Mouse (Mus musculus) MEL (cell line): ENCODE results near the gene Ikzf2. TPM values are rescaled to one million over a fixed set of nuclear protein-coding genes. Genes with fewer than 3 reads are reported as not detected.

Source experiments
- DNase-seq: peaks from one replicate; pipeline ENCODE4 v3.0.0; 2011; ENCODE audit warnings: low read depth, low spot score
- H3K27ac ChIP-seq: 2 replicates; pipeline ENCODE4 v1.5.1; 2012; ENCODE audit warnings: low read depth, mild to moderate bottlenecking, control low read depth, low read length, moderate library complexity; ENCODE audit not compliant: control insufficient read depth
- H3K27me3 ChIP-seq, 2 experiments: fragments of 150-350 bp in 1 of 2; sonication (generic) in 1 of 2; 2 replicates each; pipeline ENCODE4 v1.6.1; 2012; ENCODE audit warnings: low read length in 2 of 2, mild to moderate bottlenecking in 2 of 2, improper control_type of control experiment in 1 of 2, moderate library complexity in 1 of 2; ENCODE audit not compliant: insufficient read depth in 2 of 2, control insufficient read depth in 1 of 2
- H3K36me3 ChIP-seq, 2 experiments: 2 replicates each; pipeline ENCODE4 v1.6.1; 2012 to 2014; ENCODE audit warnings: low read length in 2 of 2, improper control_type of control experiment in 1 of 2, inconsistent platforms in 1 of 2, mild to moderate bottlenecking in 1 of 2; ENCODE audit not compliant: insufficient read depth in 2 of 2, control insufficient read depth in 1 of 2
- H3K4me1 ChIP-seq, 2 experiments: fragments of 150-350 bp in 1 of 2; sonication (generic) in 1 of 2; 2 replicates each; pipeline ENCODE4 v1.6.1; 2012; ENCODE audit warnings: low read length in 2 of 2, improper control_type of control experiment in 1 of 2, mild to moderate bottlenecking in 1 of 2; ENCODE audit not compliant: insufficient read depth in 2 of 2, control insufficient read depth in 1 of 2
- H3K4me3 ChIP-seq, 2 experiments: fragments of 150-350 bp in 1 of 2; sonication (generic) in 1 of 2; 2 replicates each; pipeline ENCODE4 v1.5.1; 2012; ENCODE audit warnings: low read depth in 2 of 2, low read length in 2 of 2, mild to moderate bottlenecking in 2 of 2, moderate library complexity in 2 of 2, control low read depth in 1 of 2, improper control_type of control experiment in 1 of 2; ENCODE audit not compliant: control insufficient read depth in 1 of 2, insufficient read depth in 1 of 2
- H3K79me2 ChIP-seq: 2 replicates; pipeline ENCODE4 v1.6.1; 2012; ENCODE audit warnings: mild to moderate bottlenecking, low read length, moderate library complexity; ENCODE audit not compliant: control insufficient read depth, poor library complexity, insufficient read depth
- H3K9ac ChIP-seq: 2 replicates; pipeline ENCODE4 v1.6.1; 2012; ENCODE audit warnings: low read depth, mild to moderate bottlenecking, control low read depth, low read length, moderate library complexity; ENCODE audit not compliant: control insufficient read depth, poor library complexity, severe bottlenecking
- H3K9me3 ChIP-seq: fragments of 150-350 bp; sonication (generic); replicated peaks from 2 replicates; pipeline ENCODE4 v1.6.1; 2012; ENCODE audit warnings: mild to moderate bottlenecking, low read length, improper control_type of control experiment, moderate library complexity; ENCODE audit not compliant: insufficient read depth
- BHLHE40 ChIP-seq: IDR thresholded peaks from 2 replicates; pipeline ENCODE4 v1.6.1; 2012; ENCODE audit warnings: low read depth, mild to moderate bottlenecking, inconsistent platforms, low read length, improper control_type of control experiment, borderline replicate concordance
- E2F4 ChIP-seq: IDR thresholded peaks from 2 replicates; pipeline ENCODE4 v1.6.1; 2011; ENCODE audit warnings: low read depth, low read length, improper control_type of control experiment, borderline replicate concordance
- ELF1 ChIP-seq: IDR thresholded peaks from 2 replicates; pipeline ENCODE4 v1.6.1; 2014; ENCODE audit warnings: low read depth, mild to moderate bottlenecking, inconsistent platforms, low read length, improper control_type of control experiment, moderate library complexity
- EP300 ChIP-seq, 2 experiments: IDR thresholded peaks; 2 replicates each; pipeline ENCODE4 v1.6.1; 2011; ENCODE audit warnings: improper control_type of control experiment in 2 of 2, low read length in 2 of 2, low read depth in 1 of 2, mild to moderate bottlenecking in 1 of 2
- ETS1 ChIP-seq: IDR thresholded peaks from 2 replicates; pipeline ENCODE4 v1.6.1; 2012; ENCODE audit warnings: low read depth, mild to moderate bottlenecking, inconsistent platforms, low read length, improper control_type of control experiment, moderate library complexity
- GATA1 ChIP-seq: IDR thresholded peaks from 2 replicates; pipeline ENCODE4 v1.6.1; 2011; ENCODE audit warnings: low read depth, low read length, improper control_type of control experiment
- HCFC1 ChIP-seq: IDR thresholded peaks from 2 replicates; pipeline ENCODE4 v1.6.1; 2012; ENCODE audit warnings: low read depth, mild to moderate bottlenecking, inconsistent platforms, low read length, improper control_type of control experiment, moderate library complexity
- MAFK ChIP-seq: IDR thresholded peaks from 2 replicates; pipeline ENCODE4 v1.6.1; 2011; ENCODE audit warnings: low read depth, mild to moderate bottlenecking, low read length, improper control_type of control experiment, borderline replicate concordance
- MEF2A ChIP-seq: IDR thresholded peaks from 2 replicates; pipeline ENCODE4 v1.6.1; 2014; ENCODE audit warnings: low read depth, mild to moderate bottlenecking, inconsistent platforms, low read length, improper control_type of control experiment; ENCODE audit not compliant: poor library complexity, insufficient replicate concordance, severe bottlenecking; ENCODE audit errors: extremely low read depth
- MYC ChIP-seq: IDR thresholded peaks from 2 replicates; pipeline ENCODE4 v1.6.1; 2011; ENCODE audit warnings: low read depth, mild to moderate bottlenecking, low read length, improper control_type of control experiment, moderate library complexity
- POLR2A ChIP-seq, 2 experiments: IDR thresholded peaks; 2 replicates each; pipeline ENCODE4 v1.6.1; 2011 to 2012; ENCODE audit warnings: low read length in 2 of 2, mild to moderate bottlenecking in 2 of 2, control low read depth in 1 of 2, improper control_type of control experiment in 1 of 2, low read depth in 1 of 2, moderate library complexity in 1 of 2; ENCODE audit not compliant: control insufficient read depth in 1 of 2, insufficient read depth in 1 of 2, poor library complexity in 1 of 2
- POLR2AphosphoS2 ChIP-seq: IDR thresholded peaks from 2 replicates; pipeline ENCODE4 v1.6.1; 2011; ENCODE audit warnings: low read length, improper control_type of control experiment
- POLR2AphosphoS5 ChIP-seq: IDR thresholded peaks from 2 replicates; pipeline ENCODE4 v1.6.1; 2012; ENCODE audit warnings: low read depth, borderline replicate concordance, mild to moderate bottlenecking, inconsistent platforms, low read length, moderate library complexity, mixed read lengths
- RAD21 ChIP-seq: IDR thresholded peaks from 2 replicates; pipeline ENCODE4 v1.6.1; 2011; ENCODE audit warnings: mild to moderate bottlenecking, low read depth, low read length, improper control_type of control experiment
- RCOR1 ChIP-seq: IDR thresholded peaks from 2 replicates; pipeline ENCODE4 v1.6.1; 2012; ENCODE audit warnings: low read depth, mild to moderate bottlenecking, inconsistent platforms, low read length, improper control_type of control experiment
- SMC3 ChIP-seq: IDR thresholded peaks from 2 replicates; pipeline ENCODE4 v1.6.1; 2011; ENCODE audit warnings: low read depth, low read length, improper control_type of control experiment
- TBP ChIP-seq: IDR thresholded peaks from 2 replicates; pipeline ENCODE4 v1.8.0; 2011; ENCODE audit warnings: low read depth, low read length, improper control_type of control experiment
- TCF12 ChIP-seq: IDR thresholded peaks from 2 replicates; pipeline ENCODE4 v1.6.1; 2014; ENCODE audit warnings: low read depth, mild to moderate bottlenecking, inconsistent platforms, low read length, improper control_type of control experiment, moderate library complexity
- UBTF ChIP-seq: IDR thresholded peaks from 2 replicates; pipeline ENCODE4 v1.6.1; 2012; ENCODE audit warnings: low read depth, mild to moderate bottlenecking, inconsistent platforms, low read length, improper control_type of control experiment, moderate library complexity, borderline replicate concordance; ENCODE audit not compliant: insufficient read depth
- USF1 ChIP-seq: IDR thresholded peaks from 2 replicates; pipeline ENCODE4 v1.6.1; 2014; ENCODE audit warnings: low read depth, mild to moderate bottlenecking, inconsistent platforms, low read length, improper control_type of control experiment, moderate library complexity
- ZMIZ1 ChIP-seq: IDR thresholded peaks from 2 replicates; pipeline ENCODE4 v1.6.1; 2012; ENCODE audit warnings: low read depth, mild to moderate bottlenecking, inconsistent platforms, low read length, improper control_type of control experiment, moderate library complexity
- polyA plus RNA-seq, 2 experiments: library from polyadenylated mRNA; stranded (reverse) in 1 of 2; unstranded in 1 of 2; fragments of >175 nt in 1 of 2; fragments of >200 nt in 1 of 2; gene quantifications; 2 replicates each; pipeline versions ENCODE4 v1.2.1 to v1.2.4; 2012; ENCODE audit warnings: low replicate concordance in 2 of 2, low read depth in 1 of 2; ENCODE audit not compliant: insufficient read length in 2 of 2, insufficient read depth in 1 of 2, missing spikeins in 1 of 2
- total RNA-seq: library from RNA; depleted of rRNA; stranded (reverse); fragments of 300-350 nt; gene quantifications from 2 replicates; pipeline ENCODE4 v1.2.3, GENCODE M21; 2012

Gene Ikzf2
- total and polyA plus RNA-seq, 3 experiments, result 2.9 to 5.6 TPM; not detected in 1

DNA sequence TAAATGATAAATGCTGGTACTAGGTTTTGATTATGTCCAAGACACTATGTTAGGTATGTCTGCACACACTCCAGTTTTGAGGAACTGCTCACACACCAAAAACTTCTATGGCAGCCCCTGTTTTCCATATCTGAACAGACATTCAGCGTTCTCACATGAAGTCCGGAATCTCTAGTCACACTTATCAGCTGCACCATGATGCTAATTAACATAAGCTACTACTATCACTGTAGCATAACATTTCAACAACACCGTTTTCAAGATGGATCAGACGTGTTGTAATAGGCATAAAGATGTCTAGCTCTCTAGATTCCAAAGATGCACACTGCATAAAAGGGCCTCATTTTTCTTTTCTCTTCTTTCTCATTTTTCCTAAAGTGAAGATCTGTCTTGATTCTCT is 43.9 kb downstream of the Ikzf2 start:
- H3K36me3 ChIP-seq, result no peaks in the 10 kb centered on the region; a peak in 1 of 4 replicates
- H3K79me2 ChIP-seq, result no peaks in the 10 kb centered on the region

DNA sequence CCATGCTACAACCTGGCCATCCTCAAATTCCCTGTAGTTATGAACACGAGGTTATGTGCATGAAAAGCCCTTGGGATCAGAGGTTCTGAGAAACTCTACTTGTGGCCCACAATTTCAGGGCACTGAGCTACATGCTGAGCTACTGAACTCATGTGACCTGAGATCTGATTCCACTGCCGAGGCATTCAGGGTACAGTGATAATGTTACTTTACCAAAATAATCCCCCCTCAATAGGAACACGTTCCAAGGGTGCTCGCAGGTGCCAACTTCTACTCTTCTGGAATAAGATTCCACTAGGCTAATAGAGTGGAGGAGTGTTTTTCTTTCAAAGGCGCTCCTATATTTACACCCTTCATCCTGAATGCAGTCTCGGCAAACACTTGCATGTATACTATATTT is 45.1 kb downstream of the Ikzf2 start:
- no peak for TF ChIP-seq E2F4
- Histone ChIP-seq H3K36me3 (no peaks in the 10 kb centered on the region; a peak in 1 of 4 replicates), H3K27me3 (no peaks in the 10 kb centered on the region), H3K4me1 (peaks cover 0 to 5% of the 10 kb centered on the region in 2 experiments; a peak in 1 of 4 replicates), H3K4me3 (no peak overlapping the region), H3K9ac (no peak overlapping the region), H3K79me2 (peaks cover 2% of the 10 kb centered on the region; the same call in 1 of the 2 replicates), H3K27ac (no peak overlapping the region), H3K9me3 (no peaks in the 10 kb centered on the region)
- DNase-seq, result no peak

More for the DNA sequence above, 43.9 kb downstream of the Ikzf2 start:
- TF ChIP-seq ETS1, result no peak
- no peak for TF ChIP-seq GATA1
- no peak for TF ChIP-seq HCFC1
- TF ChIP-seq USF1, result no peak
- no peak for TF ChIP-seq MEF2A
- TF ChIP-seq MAFK, result no peak
- TF ChIP-seq ELF1, result no peak
- no peak for TF ChIP-seq SMC3
- H3K4me3 ChIP-seq, result no peak overlapping the region
- H3K9ac ChIP-seq, result no peak overlapping the region
- no peak overlapping the region for H3K27ac ChIP-seq
- DNase-seq, result no peak
- no peaks in the 10 kb centered on the region for H3K27me3 ChIP-seq
- H3K4me1 ChIP-seq, result peaks cover 0 to 2% of the 10 kb centered on the region in 2 experiments; a peak in 1 of 4 replicates
- H3K9me3 ChIP-seq, result no peaks in the 10 kb centered on the region

DNA sequence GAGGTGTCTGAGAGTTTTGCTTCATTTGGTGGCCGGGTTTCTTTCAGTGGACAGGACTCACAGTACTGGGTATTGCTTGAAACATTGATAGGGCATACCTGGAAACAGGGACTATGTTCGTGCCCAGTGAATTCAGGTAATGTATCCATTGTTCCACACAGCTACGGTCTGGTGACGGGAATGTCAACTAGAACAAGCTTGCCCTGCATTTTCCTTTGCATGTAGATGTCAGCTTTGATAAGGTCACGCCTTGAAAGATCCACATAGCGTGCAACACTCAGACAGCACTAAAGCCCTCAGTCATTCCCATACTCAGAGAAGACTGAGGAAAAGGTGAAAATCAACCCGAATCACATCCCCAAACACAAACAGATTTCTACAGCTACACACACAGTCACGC is 48.7 kb downstream of the Ikzf2 start:
- no peak overlapping the region for H3K4me3 ChIP-seq
- TF ChIP-seq BHLHE40, result no peak
- TF ChIP-seq MAFK, result no peak
- no peak for TF ChIP-seq USF1
- TF ChIP-seq TCF12, result no peak
- TF ChIP-seq RCOR1, result no peak
- no peak for TF ChIP-seq RAD21
- no peak for TF ChIP-seq POLR2A (IDR thresholded peaks at IDR 0.05; ENCODE audit: control insufficient read depth in 1 of 2, insufficient read depth in 1 of 2, low read depth in 1 of 2, low read length in 2 of 2, poor library complexity in 1 of 2)
- no peak for TF ChIP-seq MEF2A
- TF ChIP-seq SMC3, result no peak
- no peak for TF ChIP-seq ZMIZ1
- TF ChIP-seq MYC, result no peak
- TF ChIP-seq POLR2AphosphoS2, result no peak
- TF ChIP-seq POLR2AphosphoS5, result no peak
- no peak for TF ChIP-seq UBTF
- TF ChIP-seq EP300 (IDR thresholded peaks at IDR 0.05; ENCODE audit: low read depth in 1 of 2, low read length in 2 of 2), result no peak
- TF ChIP-seq TBP, result no peak
- no peaks in the 10 kb centered on the region for H3K9me3 ChIP-seq
- no peaks in the 10 kb centered on the region for H3K36me3 ChIP-seq
- no peak overlapping the region for H3K27ac ChIP-seq
- H3K27me3 ChIP-seq, result no peaks in the 10 kb centered on the region
- no peak overlapping the region for H3K9ac ChIP-seq
- peaks cover 2% of the 10 kb centered on the region; the same call in 1 of the 2 replicates for H3K79me2 ChIP-seq
- H3K4me1 ChIP-seq, result peaks cover 0 to 5% of the 10 kb centered on the region in 2 experiments; a peak in 1 of 4 replicates
- DNase-seq, result no peak
